Mouse (Mus musculus) midbrain, embryonic 16.5 days (tissue): ENCODE data around the gene Psip1. TPM values are rescaled to one million over a fixed set of nuclear protein-coding genes. Genes with fewer than 3 reads are reported as not detected.
A peak's percentile ranks its signal among the peaks of the same experiment; 100 is the strongest.

Experiments used
- ATAC-seq: fragments of 200-750 bp; cut with Nextera tagmentation; 2 replicates; pipeline ENCODE4 v1.8.0; 2017; ENCODE audit warnings: moderate TSS enrichment
- H3K27ac ChIP-seq: fragments of 300-500 bp; sonication (generic); 2 replicates; pipeline ENCODE4 v1.5.1; 2014; ENCODE audit warnings: mild to moderate bottlenecking, low read length, mixed read lengths
- H3K27me3 ChIP-seq: fragments of 300-500 bp; sonication (generic); 2 replicates; pipeline ENCODE4 v1.6.1; 2014; ENCODE audit warnings: low read depth, low read length, mixed read lengths; ENCODE audit not compliant: control insufficient read depth, insufficient read depth
- H3K36me3 ChIP-seq: fragments of 300-500 bp; sonication (generic); 2 replicates; pipeline ENCODE4 v1.6.1; 2014; ENCODE audit warnings: mild to moderate bottlenecking, low read length, moderate library complexity, mixed read lengths; ENCODE audit not compliant: control insufficient read depth, insufficient read depth
- H3K4me1 ChIP-seq: fragments of 300-500 bp; sonication (generic); 2 replicates; pipeline ENCODE4 v1.6.1; 2014; ENCODE audit warnings: mild to moderate bottlenecking, low read length, mixed read lengths; ENCODE audit not compliant: control insufficient read depth, insufficient read depth
- H3K4me2 ChIP-seq: fragments of 300-500 bp; sonication (generic); 2 replicates; pipeline ENCODE4 v1.6.1; 2014; ENCODE audit warnings: mild to moderate bottlenecking, low read length, mixed read lengths
- H3K4me3 ChIP-seq: fragments of 300-500 bp; sonication (generic); 2 replicates; pipeline ENCODE4 v1.5.1; 2014; ENCODE audit warnings: low read depth, mild to moderate bottlenecking, low read length, moderate library complexity, mixed read lengths
- H3K9ac ChIP-seq: fragments of 300-500 bp; sonication (generic); 2 replicates; pipeline ENCODE4 v1.6.1; 2014; ENCODE audit warnings: low read depth, low read length, mixed read lengths
- H3K9me3 ChIP-seq: fragments of 300-500 bp; sonication (generic); replicated peaks from 2 replicates; pipeline ENCODE4 v1.6.1; 2014; ENCODE audit warnings: mild to moderate bottlenecking, low read length, mixed read lengths; ENCODE audit not compliant: control insufficient read depth, poor library complexity, severe bottlenecking
- WGBS: fragments of 180-500 bp; shearing (Covaris S2); extraction: QIAGEN DNeasy Blood & Tissue Kit; methylation state at CpG from one replicate; pipeline ENCODE4 v1.1.7; 2014; 5-methylcytosine and 5-hydroxymethylcytosine counted together
- polyA plus RNA-seq: library from polyadenylated mRNA; unstranded; fragments of >200 nt; fragmentation: Nextera tagmentation; extraction: Ambion mirVana; gene quantifications from 2 replicates; pipeline ENCODE4 v1.2.1, GENCODE M21; 2015

The Psip1 gene
- polyA plus RNA-seq, 1 experiment from 2014 or later: 284 TPM

DNA sequence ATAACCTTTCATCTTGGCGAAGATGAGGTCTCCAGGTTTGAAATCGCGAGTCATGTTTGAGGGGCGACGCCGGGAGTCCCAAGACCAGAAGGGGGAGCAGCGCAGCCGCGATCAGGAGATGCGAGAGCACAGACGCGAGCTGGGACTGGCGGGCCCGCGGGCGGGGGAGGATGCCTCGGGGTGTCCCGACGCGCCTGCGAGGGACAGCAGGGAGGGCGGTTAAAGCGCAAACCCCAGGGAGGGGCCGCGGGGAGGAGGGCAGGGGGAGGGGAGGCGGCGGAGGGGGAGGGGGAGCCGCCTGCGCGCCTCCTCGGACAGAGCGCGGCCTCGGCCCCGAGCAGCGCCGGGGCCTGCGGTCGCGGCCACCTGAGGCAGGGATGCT is 533 bp downstream of the Psip1 start:
- Histone ChIP-seq H3K27me3 (no peaks in the 10 kb centered on the region), H3K27ac (peak overlapping the region; percentile 99), H3K4me2 (peak overlapping the region; percentile 68), H3K4me3 (peak overlapping the region; percentile 90), H3K4me1 (peaks cover 30% of the 10 kb centered on the region), H3K36me3 (peaks cover 8% of the 10 kb centered on the region), H3K9ac (peak overlapping the region; percentile 93), H3K9me3 (no peaks in the 10 kb centered on the region)
- WGBS: 1% methylated on average over 26 of the region's 40 CpGs
- ATAC-seq: peak; percentile 70

DNA sequence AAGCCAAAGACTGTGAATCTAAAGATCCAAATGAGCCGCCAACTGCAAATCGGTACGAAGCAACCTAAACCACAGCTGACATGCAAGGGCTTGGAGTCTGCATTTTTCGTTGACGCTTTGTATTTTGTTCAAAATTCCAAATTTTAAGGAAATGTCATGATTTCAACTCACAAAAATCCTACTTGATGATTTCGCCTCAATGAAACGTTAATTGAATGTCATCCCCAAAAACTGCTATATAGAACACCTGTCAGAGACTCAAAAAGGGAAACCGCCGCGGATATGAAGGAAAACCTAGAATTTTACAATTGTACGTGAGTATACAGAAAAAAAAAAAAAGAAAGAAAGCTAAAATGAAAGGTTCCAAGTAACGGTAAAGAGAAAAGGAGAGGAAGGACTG is 1.0 kb downstream of the Psip1 start:
- H3K9me3 ChIP-seq: no peaks in the 10 kb centered on the region
- peak overlapping the region; percentile 93 for H3K9ac ChIP-seq
- no peak for ATAC-seq
- H3K4me2 ChIP-seq: peak overlapping the region; percentile 68
- no peaks in the 10 kb centered on the region for H3K27me3 ChIP-seq
- H3K4me3 ChIP-seq: peak overlapping the region; percentile 90
- 10% methylated on average over 12 of the region's 12 CpGs for WGBS
- peak overlapping the region; percentile 99 for H3K27ac ChIP-seq
- peaks cover 30% of the 10 kb centered on the region for H3K4me1 ChIP-seq
- peaks cover 8% of the 10 kb centered on the region for H3K36me3 ChIP-seq

DNA sequence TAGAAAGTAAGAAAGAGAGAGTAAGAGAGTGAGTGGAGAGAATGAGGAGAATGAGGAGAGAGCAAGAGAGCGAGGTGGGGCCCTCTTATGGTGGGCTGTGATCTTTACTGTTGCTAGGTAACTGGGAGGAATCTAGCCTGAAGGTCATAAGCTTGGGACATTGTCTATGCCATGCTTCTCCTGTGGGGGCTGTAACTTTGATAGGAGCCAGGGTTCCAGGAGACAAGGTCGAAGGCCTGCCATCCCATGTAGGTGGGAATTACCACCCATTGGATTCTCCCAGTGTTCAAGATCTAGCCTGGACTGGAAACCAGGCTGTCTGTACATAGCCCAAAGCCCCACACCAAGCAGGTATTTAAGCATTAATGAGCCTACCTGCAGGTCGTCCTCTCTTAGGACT is 18.1 kb downstream of the Psip1 start:
- Histone ChIP-seq H3K4me1 (no peaks in the 10 kb centered on the region; the same call in 1 of the 2 replicates), H3K4me2 (no peak overlapping the region), H3K36me3 (peaks cover 40% of the 10 kb centered on the region), H3K27me3 (no peaks in the 10 kb centered on the region), H3K9ac (no peak overlapping the region), H3K9me3 (no peaks in the 10 kb centered on the region), H3K4me3 (no peak overlapping the region), H3K27ac (0 out of 2 replicates have a peak overlapping the region, but pooled peaks have one; percentile 22)
- ATAC-seq: 0 out of 2 replicates have a peak, but pooled peaks have one; percentile 39
- WGBS: 55% methylated on average over 3 of the region's 3 CpGs

DNA sequence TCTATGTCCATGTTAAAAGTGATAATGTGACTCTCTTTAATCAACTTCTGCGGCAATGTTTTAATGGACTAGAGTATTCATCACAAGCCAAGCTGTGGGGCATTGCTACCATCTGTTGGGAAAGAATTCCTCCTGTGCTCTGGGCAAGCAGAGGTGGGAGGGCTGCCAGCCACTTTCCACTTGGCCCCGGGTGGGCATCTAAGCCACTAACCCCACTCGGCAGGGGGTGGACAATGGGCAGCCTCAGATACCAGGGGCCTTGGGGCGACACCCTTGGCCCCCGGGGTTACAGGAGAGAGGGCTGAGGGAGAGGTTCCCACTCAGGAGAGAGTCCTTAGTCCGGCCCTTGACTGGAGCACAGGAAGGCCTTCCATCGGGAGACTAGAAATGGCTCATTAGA is 18.6 kb downstream of the Psip1 start:
- Histone ChIP-seq H3K4me3 (no peak overlapping the region), H3K9me3 (no peaks in the 10 kb centered on the region), H3K27ac (0 out of 2 replicates have a peak overlapping the region, but pooled peaks have one; percentile 22), H3K4me1 (no peaks in the 10 kb centered on the region; the same call in 1 of the 2 replicates), H3K27me3 (no peaks in the 10 kb centered on the region), H3K9ac (no peak overlapping the region), H3K4me2 (no peak overlapping the region), H3K36me3 (peaks cover 42% of the 10 kb centered on the region)
- ATAC-seq: no peak
- WGBS: 79% methylated on average over 7 of the region's 7 CpGs

DNA sequence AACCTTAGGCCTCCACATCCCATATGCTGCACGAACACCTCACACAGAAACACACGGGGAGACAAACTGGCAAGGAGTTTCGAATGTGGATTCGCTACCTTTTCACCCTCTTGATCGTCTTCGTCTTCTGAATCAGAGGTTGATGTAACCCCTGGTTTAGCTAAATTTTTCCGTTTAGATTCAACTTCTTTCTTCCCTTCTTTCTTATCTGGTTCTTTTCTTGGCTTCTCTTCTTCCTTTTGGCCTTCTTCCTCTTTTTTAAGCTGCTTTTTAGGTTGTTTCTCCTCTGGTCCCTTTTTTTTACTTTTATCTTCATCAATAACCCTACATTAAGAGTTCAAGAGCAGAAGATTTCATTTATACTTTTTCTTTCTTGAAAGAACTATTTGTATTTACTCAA is 21.4 kb downstream of the Psip1 start:
- H3K27ac ChIP-seq: no peak overlapping the region
- H3K9me3 ChIP-seq: no peaks in the 10 kb centered on the region
- peaks cover 35% of the 10 kb centered on the region for H3K36me3 ChIP-seq
- H3K27me3 ChIP-seq: no peaks in the 10 kb centered on the region
- ATAC-seq: no peak
- no peak overlapping the region for H3K9ac ChIP-seq
- no peaks in the 10 kb centered on the region; the same call in 1 of the 2 replicates for H3K4me1 ChIP-seq
- H3K4me3 ChIP-seq: no peak overlapping the region
- H3K4me2 ChIP-seq: no peak overlapping the region
- WGBS: 95% methylated on average over 7 of the region's 7 CpGs

DNA sequence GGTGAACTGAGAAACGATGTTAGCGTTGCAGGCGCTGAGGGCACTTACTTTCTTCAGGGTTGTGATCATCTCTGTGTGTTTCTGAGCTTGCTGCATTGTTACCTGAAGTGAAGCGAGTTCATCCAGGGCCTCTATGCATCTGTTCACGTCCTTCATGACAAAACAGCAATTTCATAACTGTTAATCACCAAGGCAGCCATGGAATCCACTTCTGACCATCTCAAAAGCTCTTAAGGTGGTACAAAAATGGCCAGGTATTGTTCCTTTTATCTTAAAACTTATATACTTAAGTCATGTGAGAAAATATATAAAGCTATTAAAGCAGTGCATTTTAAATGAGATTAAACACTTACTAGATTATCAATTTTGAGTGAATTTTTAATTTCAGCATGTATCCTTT is 26.2 kb downstream of the Psip1 start:
- H3K36me3 ChIP-seq: peaks cover 37% of the 10 kb centered on the region
- 93% methylated on average over 5 of the region's 5 CpGs for whole genome bisulfite sequencing

DNA sequence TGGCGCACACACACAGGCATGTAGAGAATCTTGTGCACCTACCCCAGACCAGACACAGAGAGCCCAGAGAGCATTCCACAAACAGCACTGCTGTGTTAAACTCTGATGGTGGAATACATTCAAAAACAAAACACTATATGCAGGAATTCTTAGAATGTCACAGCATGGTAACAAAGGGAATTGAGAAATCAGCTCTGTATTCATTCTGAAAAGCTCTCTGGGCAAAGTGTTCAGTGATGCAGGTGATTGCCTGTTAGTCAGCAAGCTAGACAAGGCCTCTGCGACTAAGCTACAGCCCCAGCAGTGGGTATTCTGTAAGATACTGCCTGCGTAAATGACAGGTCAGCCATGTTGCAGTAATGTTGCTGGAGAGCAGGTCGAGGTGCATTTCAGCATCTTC is 35.5 kb downstream of the Psip1 start:
- Histone ChIP-seq H3K4me3 (no peak overlapping the region), H3K9me3 (no peaks in the 10 kb centered on the region), H3K9ac (no peak overlapping the region), H3K4me1 (no peaks in the 10 kb centered on the region), H3K36me3 (peaks cover 32% of the 10 kb centered on the region), H3K27ac (no peak overlapping the region), H3K27me3 (no peaks in the 10 kb centered on the region), H3K4me2 (no peak overlapping the region)
- 81% methylated on average over 4 of the region's 4 CpGs for WGBS
- ATAC-seq: no peak

More for the DNA sequence above, 26.2 kb downstream of the Psip1 start:
- no peaks in the 10 kb centered on the region for H3K9me3 ChIP-seq
- H3K4me2 ChIP-seq: no peak overlapping the region
- H3K27me3 ChIP-seq: no peaks in the 10 kb centered on the region
- no peak overlapping the region for H3K4me3 ChIP-seq
- H3K27ac ChIP-seq: no peak overlapping the region
- H3K4me1 ChIP-seq: no peaks in the 10 kb centered on the region
- H3K9ac ChIP-seq: no peak overlapping the region
- no peak for ATAC-seq

DNA sequence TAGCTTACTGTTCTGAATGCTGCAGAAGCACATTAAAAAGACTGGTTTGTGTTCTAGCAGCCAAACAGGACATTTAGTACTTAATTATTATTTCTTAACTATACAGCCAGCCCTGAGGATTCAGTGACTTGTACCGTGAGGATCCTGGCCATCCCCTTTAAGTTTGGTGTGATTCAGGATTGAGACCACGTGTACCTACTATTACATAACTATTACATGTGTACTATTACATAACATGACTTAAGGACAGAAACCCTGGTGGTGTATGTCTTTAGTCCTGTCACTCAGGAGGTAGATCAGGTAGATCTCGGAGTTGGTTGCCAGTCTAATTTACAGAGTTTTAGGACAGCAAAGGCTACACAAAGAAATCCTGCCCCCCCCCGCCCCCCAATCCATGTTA is 45.2 kb downstream of the Psip1 start:
- ATAC-seq: no peak

DNA sequence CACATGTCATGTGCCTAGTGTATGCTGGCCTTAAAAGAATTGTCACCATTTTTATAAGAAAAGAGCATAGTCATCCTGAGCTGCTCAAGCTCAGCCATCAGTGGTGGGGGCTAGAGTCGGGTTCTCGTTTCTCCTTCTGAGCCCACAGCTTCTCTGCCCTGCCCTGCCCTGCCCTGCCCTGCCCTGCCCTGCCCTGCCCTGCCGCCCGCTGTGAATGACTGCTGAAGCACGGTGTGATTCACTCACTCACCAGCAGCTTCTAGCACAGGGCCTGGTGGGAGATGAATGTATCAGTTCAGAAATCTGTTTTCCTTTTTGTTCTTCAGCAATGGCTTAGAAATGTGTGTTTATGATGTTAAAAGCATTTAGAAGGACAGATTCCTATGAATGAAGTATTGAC is 47.2 kb downstream of the Psip1 start:
- Histone ChIP-seq H3K4me2 (no peak overlapping the region), H3K36me3 (peaks cover 28% of the 10 kb centered on the region)
- no peak for ATAC-seq

More for the DNA sequence above, 45.2 kb downstream of the Psip1 start:
- no peak overlapping the region for H3K9ac ChIP-seq
- no peak overlapping the region for H3K4me3 ChIP-seq
- H3K27ac ChIP-seq: no peak overlapping the region
- H3K9me3 ChIP-seq: no peaks in the 10 kb centered on the region
- 92% methylated on average over 4 of the region's 4 CpGs for WGBS
- no peaks in the 10 kb centered on the region for H3K27me3 ChIP-seq
- H3K36me3 ChIP-seq: peaks cover 18% of the 10 kb centered on the region; the same call in 1 of the 2 replicates
- no peaks in the 10 kb centered on the region for H3K4me1 ChIP-seq
- H3K4me2 ChIP-seq: no peak overlapping the region

More for the DNA sequence above, 47.2 kb downstream of the Psip1 start:
- no peak overlapping the region for H3K9ac ChIP-seq
- no peak overlapping the region for H3K4me3 ChIP-seq
- no peaks in the 10 kb centered on the region for H3K4me1 ChIP-seq
- no peak overlapping the region for H3K27ac ChIP-seq
- H3K9me3 ChIP-seq: no peaks in the 10 kb centered on the region
- 48% methylated on average over 5 of the region's 5 CpGs for WGBS
- no peaks in the 10 kb centered on the region for H3K27me3 ChIP-seq
